Mouse (Mus musculus) kidney, adult 2 months (tissue): ENCODE results near the gene Csrnp1.

Experiments used
- CTCF ChIP-seq: fragments of 200-500 bp; conservative IDR thresholded peaks from 2 replicates; pipeline ENCODE4 v1.5.1; 2011; ENCODE audit warnings: low read depth, mild to moderate bottlenecking, control low read depth, low read length, moderate library complexity, mixed read lengths; ENCODE audit not compliant: insufficient read depth, insufficient read length
- POLR2A ChIP-seq: fragments of 200-500 bp; IDR thresholded peaks from one replicate; pipeline ENCODE4 v1.6.1; 2011; ENCODE audit warnings: low read depth, low read length, control low read depth

DNA sequence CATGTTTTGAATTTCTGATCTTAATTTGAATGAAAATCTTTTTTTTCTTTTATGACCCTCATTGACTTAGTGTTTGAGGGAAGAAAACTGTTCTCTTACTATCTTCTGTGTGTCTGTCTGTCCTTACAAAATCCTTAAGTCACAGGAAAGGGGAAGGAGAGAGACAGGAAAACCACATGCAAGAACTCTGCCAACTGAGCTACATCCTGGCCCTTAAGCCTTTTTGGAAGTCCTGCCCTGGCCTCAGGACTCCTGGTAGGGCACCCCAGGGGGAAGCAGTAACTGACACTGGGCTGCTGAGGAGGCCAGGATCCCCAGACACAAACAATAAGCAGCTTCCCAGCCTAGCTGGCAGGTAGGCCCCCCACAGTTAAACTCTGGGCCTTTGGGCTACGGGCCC lies 41.1 kb downstream of the Csrnp1 start:
- TF ChIP-seq POLR2A (no peak), CTCF (no peak)
